Mouse (Mus musculus) left cerebral cortex, postnatal 10 days (tissue): Measurements from ENCODE around the gene Nat10. TPM values are rescaled to one million over a fixed set of nuclear protein-coding genes. Genes with fewer than 3 reads are reported as not detected.
A peak's percentile ranks its signal among the peaks of the same experiment; 100 is the strongest.

ENCODE experiments used
- DNase-seq, 2 experiments: peaks; one replicate each; pipeline ENCODE4 v3.0.0; 2021 to 2022; ENCODE audit warnings: low spot score in 2 of 2, mixed read lengths in 1 of 2; ENCODE audit errors: extremely low spot score in 1 of 2
- intact Hi-C: fragments of 180-260 bp; cut with DNase I; formaldehyde crosslinking; loops from one replicate; pipeline ENCODE4 v1.15.1; 2025
- total RNA-seq, 2 experiments: library from RNA; stranded (reverse); gene quantifications; 2 replicates each; pipeline ENCODE4 v1.2.3; 2021

The Nat10 gene
- total RNA-seq, 2 experiments from 2014 or later = 30.6 to 37.4 TPM

DNA sequence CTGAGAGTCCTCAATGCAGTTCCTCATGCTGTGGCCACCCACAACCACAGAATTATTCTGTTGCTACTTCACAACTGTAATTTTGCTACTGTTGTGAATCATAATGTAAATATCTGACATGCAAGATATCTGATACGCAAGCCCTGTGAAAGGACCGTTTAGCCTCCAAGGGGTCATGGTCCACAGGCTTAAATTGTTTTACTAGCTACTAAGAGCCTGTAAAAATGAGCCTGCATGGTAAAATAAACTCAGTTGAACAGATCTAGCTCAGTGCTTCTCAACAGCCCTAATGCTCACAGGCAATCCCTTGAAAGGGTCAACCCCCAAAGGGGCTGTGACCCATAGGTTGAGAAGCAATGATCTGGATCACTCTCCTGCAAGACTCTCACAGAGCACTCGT is 12.0 kb downstream of the Nat10 start:
- no peak for DNase-seq
- intact Hi-C loops = no loop called here

DNA sequence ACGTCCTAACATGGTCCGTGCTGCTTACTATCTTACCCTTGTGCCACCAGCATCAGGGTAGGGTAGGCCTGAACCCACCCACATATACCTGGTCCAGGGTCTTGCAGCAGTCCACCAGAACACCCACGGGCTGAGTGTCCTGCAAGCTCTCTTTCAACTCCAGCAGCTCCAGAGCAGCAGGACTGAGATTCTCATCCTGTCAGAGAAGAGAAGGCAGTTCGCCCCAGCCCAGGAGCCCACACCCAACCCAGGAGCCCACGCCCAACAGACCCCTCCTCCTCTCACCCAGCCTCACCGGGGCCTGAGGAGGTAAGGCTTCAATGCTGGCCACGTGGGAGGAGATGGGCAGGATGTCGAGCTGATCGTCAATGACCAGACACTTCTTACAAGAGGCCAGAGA is 13.2 kb downstream of the Nat10 start:
- intact Hi-C loops = no loop called here
- no peak for DNase-seq

DNA sequence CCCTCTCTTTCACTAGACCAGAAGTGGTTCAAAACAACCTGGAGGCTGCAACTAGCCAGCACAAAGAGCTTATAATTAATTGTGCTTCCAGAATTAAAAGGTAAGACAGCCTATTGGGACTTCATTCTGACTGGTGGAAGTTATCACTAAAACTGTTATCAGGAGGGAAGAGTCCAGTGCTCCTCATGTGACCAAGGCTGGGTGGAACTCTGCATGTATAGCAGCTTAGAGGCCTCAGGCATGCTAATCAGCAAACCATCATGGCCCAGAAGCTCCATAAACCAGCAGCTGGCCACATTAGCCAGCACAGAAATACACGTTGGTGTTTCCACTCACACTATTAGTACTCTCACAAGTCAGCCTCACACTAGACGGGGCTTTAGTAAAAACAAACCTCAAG is 14.3 kb downstream of the Nat10 start:
- intact Hi-C loops = no loop called here
- DNase-seq = no peak

DNA sequence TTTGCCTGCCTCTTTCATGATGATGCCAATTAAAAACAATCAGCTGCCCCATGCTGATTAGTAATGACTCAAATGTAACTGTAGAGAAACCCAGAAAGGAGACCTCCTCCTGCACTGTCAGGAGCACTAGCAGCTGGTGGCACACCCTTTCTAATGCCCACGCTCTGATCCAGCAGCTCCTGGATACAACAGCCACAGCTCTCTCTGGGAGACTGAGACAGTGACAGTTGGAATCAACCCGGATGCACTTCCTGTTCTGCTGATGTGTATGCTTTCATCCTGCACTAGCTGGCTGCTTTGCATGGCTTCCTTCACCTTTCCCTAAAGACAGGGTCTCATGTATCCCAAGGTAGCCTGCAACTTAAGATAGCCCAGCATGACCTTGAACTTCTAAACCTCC is 15.0 kb downstream of the Nat10 start:
- no peak for DNase-seq
- intact Hi-C loops = no loop called here

DNA sequence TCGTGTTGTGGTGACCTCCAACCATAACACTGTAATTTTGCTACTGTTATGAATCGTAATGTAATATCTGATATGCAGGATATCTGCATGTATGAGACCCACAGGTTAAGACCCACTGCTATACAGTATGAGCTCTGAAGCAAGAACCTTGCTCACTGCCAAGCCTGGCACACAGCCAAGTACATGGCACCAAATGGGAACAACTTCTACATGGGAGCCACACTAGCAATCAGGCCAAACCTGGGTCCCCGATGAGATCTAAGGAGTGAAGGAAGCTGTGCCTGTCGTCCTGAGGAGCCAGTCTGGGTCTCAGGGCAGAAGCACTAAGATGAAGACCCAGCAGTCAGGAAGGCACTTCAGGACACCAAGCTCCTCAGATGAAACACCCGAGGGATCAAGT is 15.6 kb downstream of the Nat10 start:
- DNase-seq = no peak

DNA sequence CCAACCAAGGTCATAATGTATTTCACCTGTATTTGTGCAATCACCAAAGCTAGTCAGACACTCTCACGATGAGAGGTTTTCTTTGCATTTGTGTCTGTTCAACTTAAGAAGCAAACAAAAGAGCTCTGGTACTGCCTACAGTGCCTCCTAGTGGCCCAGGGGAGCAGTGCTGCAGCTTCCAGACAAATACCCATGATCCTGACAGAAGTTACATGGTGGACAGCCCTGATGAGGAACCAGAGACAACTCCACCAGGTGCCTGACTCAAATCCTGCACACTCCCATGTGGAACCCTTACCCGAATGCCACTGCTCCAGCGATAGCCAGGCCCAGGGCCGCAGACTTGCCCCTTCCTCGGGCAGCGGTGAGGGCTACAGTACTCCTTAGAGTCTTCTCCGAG is 17.1 kb downstream of the Nat10 start:
- DNase-seq = peak; percentile 28 to 53
- intact Hi-C loops = no loop called here

More for the DNA sequence above, 15.6 kb downstream of the Nat10 start:
- intact Hi-C loops = no loop called here

DNA sequence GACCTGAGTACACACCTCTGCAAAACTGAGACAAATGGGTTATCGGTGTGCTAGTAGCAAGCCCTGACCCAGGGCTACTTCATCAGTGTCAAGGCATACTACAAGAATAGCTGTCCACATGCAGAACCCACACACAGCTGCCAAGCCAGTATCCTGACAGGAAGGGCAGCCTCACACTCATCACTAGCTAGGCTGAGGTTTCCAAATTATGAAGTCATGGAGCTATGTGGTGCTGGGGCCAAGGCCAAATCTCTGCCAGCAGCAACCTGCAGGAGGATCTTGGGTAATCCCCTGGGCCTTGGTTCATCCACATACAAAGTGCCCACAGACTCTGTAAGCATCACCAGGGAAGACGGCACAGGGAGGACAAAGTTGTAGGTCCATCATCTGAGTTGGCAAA is 17.5 kb downstream of the Nat10 start:
- DNase-seq = peak in 1 of 2 experiments; percentile 8
- intact Hi-C loops = no loop called here

DNA sequence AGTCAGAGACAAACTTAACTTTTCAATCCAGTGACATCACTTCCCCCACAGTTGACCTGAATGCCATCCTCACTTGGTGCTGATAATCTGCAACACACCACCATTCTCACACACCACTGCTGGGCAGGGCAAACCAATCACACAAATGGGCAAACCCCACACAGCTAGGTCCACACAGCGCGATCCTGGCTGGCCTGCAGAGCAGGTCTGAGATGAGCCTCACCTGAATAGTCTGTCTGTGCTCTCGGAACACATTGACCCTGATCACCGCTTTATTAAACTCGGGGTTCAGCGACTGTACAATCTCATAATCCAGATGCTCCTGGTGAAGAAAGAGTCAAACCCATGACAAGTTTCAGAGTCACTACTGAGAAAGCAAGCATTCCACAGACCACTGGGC is 18.2 kb downstream of the Nat10 start:
- intact Hi-C loops = no loop called here
- DNase-seq = peak in 1 of 2 experiments; percentile 12

DNA sequence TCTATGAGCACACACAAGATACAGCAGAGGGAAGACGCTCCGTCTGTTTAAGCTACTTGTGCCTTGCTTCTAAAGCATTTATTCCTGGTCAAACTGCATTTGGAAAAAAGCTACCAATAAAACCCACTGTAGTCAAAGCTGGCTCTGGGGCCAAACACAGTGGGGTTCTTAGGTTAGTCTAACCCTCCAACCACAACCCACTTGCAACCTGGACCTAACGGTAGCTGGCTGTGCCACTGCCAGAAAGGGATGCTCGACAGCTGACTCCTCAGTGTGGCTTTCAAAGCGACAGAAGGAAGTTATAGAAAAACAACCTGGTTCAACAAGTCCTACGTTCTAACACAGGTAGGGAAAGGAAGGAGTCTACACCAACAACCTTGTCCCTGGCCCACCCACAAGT is 29.6 kb downstream of the Nat10 start:
- intact Hi-C loops = no loop called here
- no peak for DNase-seq

DNA sequence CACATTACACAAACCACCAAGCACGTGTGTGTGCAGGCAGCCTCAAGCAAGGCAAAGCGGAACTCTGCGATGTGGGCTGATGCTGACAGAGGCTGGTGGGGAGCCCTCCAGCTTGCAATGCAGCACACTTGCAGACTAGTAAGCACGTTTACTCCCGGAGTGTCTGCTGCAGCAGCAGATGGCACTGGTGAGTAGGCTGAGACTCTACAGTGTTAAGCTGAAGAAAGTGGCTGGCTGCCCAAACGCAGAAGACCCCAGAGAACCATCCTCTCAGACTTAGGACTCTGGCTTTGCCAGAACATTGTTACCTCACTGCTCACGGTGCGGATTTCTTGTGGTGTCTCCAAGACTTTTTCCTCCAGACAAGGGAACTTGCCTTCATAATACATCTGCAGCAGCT is 30.1 kb downstream of the Nat10 start:
- peak; percentile 47 to 57 for DNase-seq
- intact Hi-C loops = no loop called here

DNA sequence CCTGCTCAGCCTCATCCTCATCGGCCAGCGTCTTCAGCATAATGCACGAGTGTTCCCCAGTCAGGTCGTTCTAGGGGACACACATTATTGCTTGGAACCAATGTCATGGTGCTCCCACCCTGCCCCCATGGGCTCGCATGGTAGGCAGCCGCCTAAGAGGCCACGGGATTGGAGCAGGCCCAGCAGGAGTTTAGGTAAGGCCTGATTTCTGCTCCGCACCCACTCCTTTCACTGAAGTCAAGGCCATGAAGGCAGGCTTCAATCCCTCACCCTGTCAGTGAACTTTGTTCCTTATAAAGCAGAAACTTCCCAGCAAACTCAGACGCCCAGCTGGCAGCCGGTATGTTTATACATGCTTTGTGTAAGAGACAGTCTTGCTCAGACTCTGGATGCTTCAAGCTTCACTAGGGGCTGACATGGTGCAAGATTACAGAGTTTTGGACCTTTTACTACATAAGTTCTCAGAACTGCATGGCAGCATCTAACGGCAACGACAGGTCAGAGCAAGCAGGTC is 33.0 kb downstream of the Nat10 start:
- DNase-seq = no peak
- intact Hi-C loops = loop anchor here (10.0 kb wide), 1 partner anchor 273 kb away; no protein-coding TSS in a partner anchor

DNA sequence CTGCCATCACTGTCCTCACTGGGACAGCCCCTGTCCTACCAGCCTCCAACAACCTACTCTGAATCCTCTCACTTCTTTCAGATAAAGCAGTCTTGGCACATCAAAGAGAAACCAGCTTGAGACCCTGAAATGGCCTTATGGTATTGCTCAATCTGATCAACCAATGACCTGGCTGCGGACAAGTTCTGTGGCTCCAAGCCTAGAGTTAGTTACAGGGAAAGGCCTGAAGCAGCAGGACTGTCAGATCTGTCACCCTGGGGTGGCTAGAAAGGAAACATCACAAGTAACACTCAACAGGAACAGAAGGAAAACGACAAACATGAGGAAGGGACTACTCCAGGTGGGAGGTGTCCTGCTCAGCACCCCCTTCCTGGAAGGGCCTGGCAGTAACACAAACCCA is 36.5 kb downstream of the Nat10 start:
- no peak for DNase-seq
- intact Hi-C loops = loop anchor here (10.0 kb wide), 1 partner anchor 270 kb away; no protein-coding TSS in a partner anchor

DNA sequence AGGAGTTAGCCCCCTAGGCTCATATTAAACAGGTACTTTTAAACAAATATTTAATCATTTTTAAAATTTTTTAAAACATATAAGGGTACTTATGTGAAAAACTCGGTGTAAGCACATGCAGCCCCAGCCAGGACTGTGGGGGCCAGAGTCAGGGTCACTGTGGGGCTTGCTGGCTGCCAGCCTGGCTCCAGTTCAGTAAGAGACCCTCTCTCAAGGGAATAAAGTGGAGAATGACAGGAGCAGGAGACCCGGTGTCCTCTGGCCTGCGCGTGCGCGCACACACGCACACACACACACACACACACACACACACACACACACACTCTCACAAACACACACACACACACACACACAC is 41.8 kb downstream of the Nat10 start:
- intact Hi-C loops = loop anchor here (2.0 kb wide), 1 partner anchor 154 kb away; no protein-coding TSS in a partner anchor

DNA sequence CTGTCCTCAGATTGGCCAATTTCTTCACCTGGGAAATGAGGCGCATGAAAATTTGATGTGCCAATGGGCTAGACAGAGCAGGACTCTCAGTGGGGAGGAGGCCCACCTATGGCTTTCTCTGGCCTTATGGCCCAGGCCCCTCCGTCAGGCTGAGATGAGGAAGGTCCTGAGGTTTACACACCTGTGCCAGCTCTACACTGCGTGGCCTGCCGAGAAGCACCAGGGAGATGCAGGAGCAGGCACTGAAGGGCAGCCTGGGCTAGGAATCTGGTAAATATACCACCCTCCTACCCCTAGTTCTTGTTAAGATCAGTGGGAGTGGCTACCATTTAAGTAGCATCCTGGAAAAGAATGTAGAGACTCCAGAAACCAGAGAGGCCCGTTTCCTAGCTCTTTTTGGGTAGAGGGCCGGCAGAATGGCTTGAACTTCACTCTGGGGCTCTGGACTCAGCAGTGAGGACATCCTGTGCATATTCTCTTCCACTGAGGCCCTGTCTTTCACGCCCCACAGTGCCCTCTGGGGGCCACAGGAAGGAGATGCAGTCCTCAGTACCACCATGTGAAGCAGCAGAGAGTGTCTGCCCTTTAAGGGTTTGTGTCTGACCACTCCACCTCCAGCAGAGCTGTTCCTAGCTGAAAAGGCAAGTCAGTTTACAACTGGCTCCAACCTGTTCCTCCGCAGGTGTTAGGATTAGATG is 42.3 kb downstream of the Nat10 start:
- DNase-seq = peak; percentile 72
- intact Hi-C loops = loop anchor here (2.0 kb wide), 1 partner anchor 154 kb away; no protein-coding TSS in a partner anchor

More for the DNA sequence above, 41.8 kb downstream of the Nat10 start:
- no peak for DNase-seq

DNA sequence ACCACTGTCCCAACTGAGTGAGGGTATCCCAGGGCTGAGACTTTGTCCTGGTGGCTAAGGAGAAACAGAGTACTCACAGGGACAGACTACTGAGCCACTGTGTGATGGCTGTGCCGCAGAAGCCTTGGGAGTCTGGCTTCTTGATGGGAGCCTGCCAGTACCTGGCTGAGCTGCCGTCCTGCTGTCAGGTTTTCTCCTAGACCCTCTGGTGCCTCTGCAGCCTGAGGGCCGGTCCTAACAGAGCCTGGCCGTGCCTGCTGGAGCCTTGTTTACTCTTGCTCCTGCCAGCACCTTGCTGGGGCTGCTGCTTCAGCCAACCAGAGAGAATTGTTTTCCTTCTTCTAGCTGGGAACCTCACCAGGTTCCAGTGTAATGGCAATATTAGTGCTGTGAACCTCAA is 46.7 kb downstream of the Nat10 start:
- DNase-seq = no peak
- intact Hi-C loops = no loop called here

DNA sequence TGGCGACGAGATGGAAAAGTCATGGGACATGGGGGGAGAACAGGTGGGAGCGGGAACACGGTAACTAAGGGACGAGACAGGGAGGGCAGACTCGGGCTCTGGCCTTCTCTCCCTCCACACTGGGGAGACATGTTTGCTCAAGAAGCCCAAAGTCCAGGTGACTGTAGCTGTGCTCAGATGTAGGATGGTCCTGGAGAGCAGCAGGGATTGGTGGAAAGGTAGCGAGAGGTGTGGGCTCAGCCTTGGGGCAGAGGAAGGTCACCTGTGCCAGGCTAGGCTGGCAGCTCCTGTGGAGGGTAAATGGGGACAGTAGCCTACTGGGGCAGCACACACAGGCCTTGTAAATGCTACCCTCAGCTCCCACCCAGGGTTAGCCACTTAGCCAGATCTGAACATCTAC is 47.2 kb downstream of the Nat10 start:
- intact Hi-C loops = no loop called here
- no peak for DNase-seq

DNA sequence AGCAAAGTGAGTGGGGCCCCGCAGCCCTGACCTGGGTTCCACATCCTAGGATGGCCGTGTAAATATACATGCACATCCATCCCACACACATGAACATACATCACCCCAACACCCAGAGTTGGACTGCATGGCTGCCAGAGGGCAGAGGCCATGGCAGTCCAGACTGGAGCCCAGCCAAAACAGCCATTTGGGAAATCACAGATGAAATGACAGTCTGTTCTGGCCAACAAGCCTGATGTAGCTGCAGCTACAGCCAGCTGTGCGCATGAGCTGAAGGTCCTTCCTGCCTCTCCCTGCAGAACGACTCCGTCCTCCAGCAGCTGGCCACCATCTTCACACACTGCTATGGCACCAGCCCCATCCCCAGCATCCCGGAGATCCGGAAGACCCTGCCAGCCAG is 50.2 kb downstream of the Nat10 start:
- no peak for DNase-seq
- intact Hi-C loops = no loop called here

DNA sequence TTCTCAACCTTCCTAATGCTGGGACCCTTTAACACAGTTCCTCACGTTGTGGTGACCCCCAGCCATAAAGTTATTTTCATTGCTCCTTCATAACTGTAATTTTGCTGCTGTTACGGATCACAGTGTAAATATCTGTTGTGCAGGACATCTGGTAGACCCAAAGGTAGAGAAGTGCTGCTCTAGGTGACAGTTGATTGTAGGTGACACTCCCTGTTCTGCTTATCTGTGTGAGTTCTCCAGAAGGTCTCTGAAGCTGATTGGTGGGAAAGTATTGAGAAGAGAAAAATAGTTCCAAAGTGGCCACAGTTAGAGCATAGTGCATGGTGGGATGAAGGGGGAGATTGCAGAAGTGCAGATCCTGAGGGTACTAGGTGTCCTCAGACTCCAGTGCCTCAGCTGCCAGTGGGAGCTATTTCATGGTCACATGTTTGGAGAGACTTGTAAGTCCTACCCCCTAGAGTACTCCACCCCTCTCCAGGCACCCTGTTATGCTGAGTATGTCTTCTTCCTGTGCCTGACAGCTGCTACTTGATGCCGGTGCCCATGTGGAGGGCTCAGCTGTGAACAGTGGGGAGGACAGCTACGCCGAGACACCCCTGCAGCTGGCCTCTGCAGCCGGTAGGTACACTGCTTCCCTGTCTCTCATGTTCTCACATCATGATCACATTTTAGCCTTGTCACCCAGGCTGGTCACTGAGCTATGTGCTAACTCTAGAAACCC is 53.9 kb downstream of the Nat10 start:
- intact Hi-C loops = no loop called here
- DNase-seq = no peak

DNA sequence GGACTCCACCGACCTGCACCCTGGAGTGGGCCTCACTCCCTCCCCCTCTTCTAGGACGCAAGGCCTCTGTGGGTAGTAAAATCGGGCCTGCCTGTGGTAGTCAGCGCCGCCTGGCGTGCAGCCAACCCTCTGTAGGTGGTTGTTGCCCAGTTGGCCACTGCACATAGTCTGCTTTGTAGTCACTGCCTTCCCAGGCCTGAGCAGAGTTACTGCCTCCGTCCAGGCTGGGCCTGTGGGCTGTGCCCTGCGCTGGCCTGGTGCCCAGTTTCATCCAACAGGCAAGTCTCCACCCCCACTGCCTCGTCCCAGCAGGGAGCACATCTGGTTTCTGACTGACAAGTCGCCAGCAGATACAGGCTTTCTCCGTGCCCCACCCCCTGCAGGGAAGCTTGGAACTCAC is 54.8 kb downstream of the Nat10 start:
- peak; percentile 56 to 84 for DNase-seq
- intact Hi-C loops = no loop called here

DNA sequence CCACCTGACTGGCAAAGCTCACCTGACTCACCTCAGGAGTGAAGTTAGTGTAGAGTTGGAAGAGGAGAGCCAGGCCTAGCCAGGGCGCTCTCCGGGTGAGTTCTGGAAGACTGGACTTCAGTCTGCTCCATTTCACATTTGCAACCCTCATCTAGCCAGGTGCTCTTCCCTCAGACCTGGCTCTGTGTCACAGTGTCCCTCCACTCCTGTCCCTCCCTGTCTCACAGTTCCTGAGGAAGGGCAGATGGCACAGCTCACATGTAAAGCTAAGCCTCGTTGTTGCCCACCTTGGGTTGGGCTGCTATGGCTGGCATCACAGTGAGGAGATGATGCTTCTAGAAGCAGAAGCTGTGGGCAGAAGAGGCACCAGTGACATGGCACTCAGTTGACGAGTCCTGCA is 55.2 kb downstream of the Nat10 start:
- intact Hi-C loops = no loop called here
- no peak for DNase-seq
